Mouse (Mus musculus) heart, postnatal 0 days (tissue): ENCODE data around the gene Gm20715. TPM values are rescaled to one million over a fixed set of nuclear protein-coding genes. Genes with fewer than 3 reads are reported as not detected.

ENCODE experiments used
- ATAC-seq: fragments of 200-750 bp; cut with Nextera tagmentation; 2 replicates; pipeline ENCODE4 v1.8.0; 2017; ENCODE audit warnings: low read depth, moderate number of reproducible peaks, moderate library complexity; ENCODE audit not compliant: insufficient read depth
- DNase-seq: peaks from one replicate; pipeline ENCODE4 v3.0.0-alpha.2; 2016; ENCODE audit warnings: low spot score
- H3K27ac ChIP-seq: fragments of 300-500 bp; sonication (generic); 2 replicates; pipeline ENCODE4 v1.5.1; 2014; ENCODE audit warnings: low read depth, mild to moderate bottlenecking
- H3K27me3 ChIP-seq: fragments of 300-500 bp; sonication (generic); 2 replicates; pipeline ENCODE4 v1.6.1; 2014; ENCODE audit warnings: low read length, mixed read lengths; ENCODE audit not compliant: control insufficient read depth, insufficient read depth
- H3K36me3 ChIP-seq: fragments of 300-500 bp; sonication (generic); replicated peaks from 2 replicates; pipeline ENCODE4 v1.6.1; 2014; ENCODE audit warnings: low read length, mixed read lengths; ENCODE audit not compliant: control insufficient read depth, insufficient read depth
- H3K4me1 ChIP-seq: fragments of 300-500 bp; sonication (generic); 2 replicates; pipeline ENCODE4 v1.6.1; 2014; ENCODE audit warnings: antibody characterized with exemption; ENCODE audit not compliant: control insufficient read depth, insufficient read depth
- H3K4me2 ChIP-seq: fragments of 300-500 bp; sonication (generic); 2 replicates; pipeline ENCODE4 v1.6.1; 2014; ENCODE audit warnings: low read depth, mild to moderate bottlenecking, low read length, moderate library complexity
- H3K4me3 ChIP-seq: fragments of 300-500 bp; sonication (generic); 2 replicates; pipeline ENCODE4 v1.5.1; 2014; ENCODE audit warnings: low read depth, low read length
- H3K9ac ChIP-seq: fragments of 300-500 bp; sonication (generic); replicated peaks from 2 replicates; pipeline ENCODE4 v1.6.1; 2014; ENCODE audit warnings: low read depth, low read length, mixed read lengths
- H3K9me3 ChIP-seq: fragments of 300-500 bp; sonication (generic); replicated peaks from 2 replicates; pipeline ENCODE4 v1.6.1; 2016; ENCODE audit warnings: low read length; ENCODE audit not compliant: control insufficient read depth
- CTCF ChIP-seq: IDR thresholded peaks from 2 replicates; pipeline ENCODE4 v1.5.1; 2016; ENCODE audit warnings: antibody characterized with exemption, control low read depth, low read depth
- EP300 ChIP-seq: IDR thresholded peaks from 2 replicates; pipeline ENCODE4 v1.6.1; 2016; ENCODE audit warnings: antibody characterized with exemption, low read depth
- WGBS: fragments of 180-500 bp; shearing (Covaris S2); extraction: QIAGEN DNeasy Blood & Tissue Kit; methylation state at CpG from one replicate; pipeline ENCODE4 v1.1.7; 2014; 5-methylcytosine and 5-hydroxymethylcytosine counted together
- polyA plus RNA-seq: library from polyadenylated mRNA; unstranded; fragments of >200 nt; fragmentation: Nextera tagmentation; extraction: Ambion mirVana; gene quantifications from 2 replicates; pipeline ENCODE4 v1.2.1, GENCODE M21; 2015
- total RNA-seq: library from RNA; depleted of rRNA; stranded (reverse); fragments of >200 nt; gene quantifications from 2 replicates; pipeline ENCODE4 v1.2.3, GENCODE M21; 2014; ENCODE audit warnings: low replicate concordance

Gene Gm20715
- total and polyA plus RNA-seq, 2 experiments from 2014 or later: not detected

- no peak for TF ChIP-seq CTCF
- Histone ChIP-seq H3K27me3 (no peaks in the 10 kb centered on the region), H3K36me3 (peaks cover 11% of the 10 kb centered on the region; the same call in 1 of the 2 replicates), H3K4me3 (no peak overlapping the region), H3K4me2 (no peak overlapping the region), H3K9ac (no peak overlapping the region), H3K27ac (no peak overlapping the region), H3K4me1 (peaks cover 8% of the 10 kb centered on the region; the same call in 1 of the 2 replicates), H3K9me3 (no peaks in the 10 kb centered on the region)
- ATAC-seq: no peak
- no peak for DNase-seq
- 81% methylated on average over 2 of the region's 2 CpGs for WGBS
Observed at GRCm38 (mm10) chr7:6381431-6381830, 28.6 kb upstream of the Gm20715 start.

- Histone ChIP-seq H3K9me3 (no peaks in the 10 kb centered on the region), H3K4me2 (peak within 1 kb of the TSS; percentile 89), H3K36me3 (peaks cover 11% of the 10 kb centered on the region; the same call in 1 of the 2 replicates), H3K27ac (peak within 1 kb of the TSS; percentile 57; the same call in 1 of the 2 replicates), H3K27me3 (no peaks in the 10 kb centered on the region), H3K9ac (peak within 1 kb of the TSS; percentile 73), H3K4me1 (peaks cover 8% of the 10 kb centered on the region; the same call in 1 of the 2 replicates), H3K4me3 (peak within 1 kb of the TSS; percentile 63)
- ATAC-seq (peak; percentile 99), DNase-seq (peak; percentile 93)
- no peak for TF ChIP-seq CTCF
- TF ChIP-seq EP300: no peak
- WGBS: under 1% methylated on average over 28 of the region's 28 CpGs
Observed at GRCm38 (mm10) chr7:6383044-6383455, 27.0 kb upstream of the Gm20715 start, which contains the start of gene Zfp28. Gene Zfp28 (plus strand): TSS chr7:6383295.

- 57% methylated on average over 8 of the region's 8 CpGs for WGBS
- Histone ChIP-seq H3K36me3 (0 out of 2 replicates have a peak, but pooled peaks cover 7% of the 10 kb centered on the region), H3K4me1 (peaks cover 8% of the 10 kb centered on the region; the same call in 1 of the 2 replicates), H3K4me3 (peak overlapping the region; percentile 63), H3K9ac (no peak overlapping the region), H3K4me2 (peak overlapping the region; percentile 89), H3K9me3 (no peaks in the 10 kb centered on the region), H3K27me3 (no peaks in the 10 kb centered on the region), H3K27ac (0 out of 2 replicates have a peak overlapping the region, but pooled peaks have one; percentile 57)
- ATAC-seq (no peak), DNase-seq (no peak)
- TF ChIP-seq EP300 (no peak), CTCF (no peak)
Observed at GRCm38 (mm10) chr7:6384011-6384410, 26.1 kb upstream of the Gm20715 start.

GRCm38 (mm10) chr7:6386995-6387394, 23.1 kb upstream of the Gm20715 start:
- Histone ChIP-seq H3K27me3 (no peaks in the 10 kb centered on the region), H3K9ac (no peak overlapping the region), H3K9me3 (no peaks in the 10 kb centered on the region), H3K36me3 (peaks cover 34% of the 10 kb centered on the region), H3K27ac (0 out of 2 replicates have a peak overlapping the region, but pooled peaks have one; percentile 38), H3K4me2 (no peak overlapping the region), H3K4me1 (peaks cover 8% of the 10 kb centered on the region; the same call in 1 of the 2 replicates), H3K4me3 (no peak overlapping the region)
- 72% methylated on average over 8 of the region's 8 CpGs for WGBS
- no peak for ATAC-seq
- no peak for TF ChIP-seq EP300
- no peak for TF ChIP-seq CTCF
- DNase-seq: no peak

- Histone ChIP-seq H3K27me3 (no peaks in the 10 kb centered on the region), H3K9ac (no peak overlapping the region), H3K27ac (no peak overlapping the region), H3K9me3 (no peaks in the 10 kb centered on the region), H3K4me2 (no peak overlapping the region), H3K4me3 (no peak overlapping the region), H3K36me3 (peaks cover 52% of the 10 kb centered on the region), H3K4me1 (no peaks in the 10 kb centered on the region)
- DNase-seq: no peak
- WGBS: 79% methylated on average over 5 of the region's 5 CpGs
- TF ChIP-seq CTCF (no peak), EP300 (no peak)
- no peak for ATAC-seq
Observed at GRCm38 (mm10) chr7:6388971-6389370, 21.1 kb upstream of the Gm20715 start.

GRCm38 (mm10) chr7:6389449-6389848, 20.6 kb upstream of the Gm20715 start:
- H3K9me3 ChIP-seq: no peaks in the 10 kb centered on the region
- WGBS: 65% methylated on average over 5 of the region's 5 CpGs
- TF ChIP-seq EP300 (no peak), CTCF (no peak)
- ATAC-seq (no peak), DNase-seq (no peak)
- no peak overlapping the region for H3K9ac ChIP-seq
- H3K27ac ChIP-seq: no peak overlapping the region
- no peak overlapping the region for H3K4me2 ChIP-seq
- no peak overlapping the region for H3K4me3 ChIP-seq
- no peaks in the 10 kb centered on the region for H3K27me3 ChIP-seq
- no peaks in the 10 kb centered on the region for H3K4me1 ChIP-seq
- H3K36me3 ChIP-seq: peaks cover 57% of the 10 kb centered on the region
